Mouse (Mus musculus): Measurements from ENCODE around the gene Gm44502. TPM values are rescaled to one million over a fixed set of nuclear protein-coding genes. Genes with fewer than 3 reads are reported as not detected.
A peak's percentile ranks its signal among the peaks of the same experiment; 100 is the strongest.

Gene Gm44502
- total RNA-seq, 2 experiments from 2014 or later: 0.87 to 2.0 TPM

GRCm38 (mm10) chr15:89468577-89468976, 39.1 kb upstream of the Gm44502 start:
- no peak for DNase-seq
- intact Hi-C loops (cut with DNase I): loop anchor here (5.0 kb wide), 2 partner anchors 39 to 96 kb away; partner anchors contain the start of gene Sco2

GRCm38 (mm10) chr15:89465052-89465451, 35.6 kb upstream of the Gm44502 start:
- Histone ChIP-seq H3K27ac (no peak overlapping the region), H3K4me3 (no peak overlapping the region)
- TF ChIP-seq CTCF (IDR thresholded peaks at IDR 0.05): no peak
- no peak for DNase-seq
- intact Hi-C loops (cut with DNase I): loop anchor here (5.0 kb wide), 2 partner anchors 42 to 93 kb away; partner anchors contain the start of gene Sco2

More at GRCm38 (mm10) chr15:89468577-89468976, 39.1 kb upstream of the Gm44502 start:
- no peak overlapping the region for H3K27ac ChIP-seq
- H3K4me3 ChIP-seq: no peak overlapping the region
- peak; percentile 69 for TF ChIP-seq CTCF (IDR thresholded peaks at IDR 0.05)

- H3K27ac ChIP-seq: no peak overlapping the region
- intact Hi-C loops (cut with DNase I): no loop called here
- H3K4me3 ChIP-seq: no peak overlapping the region
- no peak for DNase-seq
- TF ChIP-seq CTCF (IDR thresholded peaks at IDR 0.05): peak; percentile 53
Observed at GRCm38 (mm10) chr15:89463334-89464235, 34.1 kb upstream of the Gm44502 start.

GRCm38 (mm10) chr15:89462176-89462575, 32.7 kb upstream of the Gm44502 start:
- no peak for DNase-seq
- intact Hi-C loops (cut with DNase I): no loop called here
- no peak for TF ChIP-seq CTCF (IDR thresholded peaks at IDR 0.05)
- Histone ChIP-seq H3K4me3 (no peak overlapping the region), H3K27ac (no peak overlapping the region)

GRCm38 (mm10) chr15:89461321-89461720, 31.8 kb upstream of the Gm44502 start:
- Histone ChIP-seq H3K4me3 (no peak overlapping the region), H3K27ac (no peak overlapping the region)
- TF ChIP-seq CTCF (IDR thresholded peaks at IDR 0.05): no peak
- intact Hi-C loops (cut with DNase I): no loop called here
- no peak for DNase-seq

GRCm38 (mm10) chr15:89460298-89460697, 30.8 kb upstream of the Gm44502 start:
- intact Hi-C loops (cut with DNase I): no loop called here
- Histone ChIP-seq H3K27ac (no peak overlapping the region), H3K4me3 (no peak overlapping the region)
- no peak for DNase-seq
- no peak for TF ChIP-seq CTCF (IDR thresholded peaks at IDR 0.05)

GRCm38 (mm10) chr15:89459821-89460220, 30.3 kb upstream of the Gm44502 start:
- no peak for TF ChIP-seq CTCF (IDR thresholded peaks at IDR 0.05)
- H3K27ac ChIP-seq: no peak overlapping the region
- intact Hi-C loops (cut with DNase I): no loop called here
- DNase-seq: no peak
- H3K4me3 ChIP-seq: no peak overlapping the region

GRCm38 (mm10) chr15:89458942-89459341, 29.4 kb upstream of the Gm44502 start:
- TF ChIP-seq CTCF (IDR thresholded peaks at IDR 0.05): no peak

GRCm38 (mm10) chr15:89455642-89456041, 26.1 kb upstream of the Gm44502 start:
- DNase-seq: no peak
- intact Hi-C loops (cut with DNase I): no loop called here
- no peak overlapping the region for H3K27ac ChIP-seq
- H3K4me3 ChIP-seq: no peak overlapping the region
- TF ChIP-seq CTCF (IDR thresholded peaks at IDR 0.05): no peak

More at GRCm38 (mm10) chr15:89458942-89459341, 29.4 kb upstream of the Gm44502 start:
- DNase-seq: no peak
- no peak overlapping the region for H3K4me3 ChIP-seq
- intact Hi-C loops (cut with DNase I): no loop called here
- H3K27ac ChIP-seq: no peak overlapping the region

- intact Hi-C loops (cut with DNase I): no loop called here
- no peak for TF ChIP-seq CTCF (IDR thresholded peaks at IDR 0.05)
- no peak overlapping the region for H3K4me3 ChIP-seq
- DNase-seq: no peak
- H3K27ac ChIP-seq: no peak overlapping the region
Observed at GRCm38 (mm10) chr15:89454857-89455256, 25.4 kb upstream of the Gm44502 start.

- no peak for DNase-seq
- Histone ChIP-seq H3K27ac (no peak within 1 kb of the TSS), H3K4me3 (peak within 1 kb of the TSS; percentile 65)
- intact Hi-C loops (cut with DNase I): no loop called here
- TF ChIP-seq CTCF (IDR thresholded peaks at IDR 0.05): no peak
Observed at GRCm38 (mm10) chr15:89453865-89454478, 24.5 kb upstream of the Gm44502 start, which contains the start of gene Mapk8ip2. Gene Mapk8ip2 (plus strand): TSS chr15:89453913.

- Histone ChIP-seq H3K27ac (no peak overlapping the region), H3K4me3 (peak overlapping the region; percentile 65)
- DNase-seq: peak; percentile 60
- TF ChIP-seq CTCF (IDR thresholded peaks at IDR 0.05): no peak
- intact Hi-C loops (cut with DNase I): no loop called here
Observed at GRCm38 (mm10) chr15:89452906-89453864, 23.7 kb upstream of the Gm44502 start.
